Mouse (Mus musculus): ENCODE results near the gene Usp21.
"Not testable (repeated sequence)": the region's sequence is repeated elsewhere in the genome, so short reads cannot be mapped to it uniquely, and the experiment has no call there.

Gene Usp21

GRCm38 (mm10) chr1:171245353-171245752 is 42.4 kb downstream of the Usp21 start:
- DNase-seq (ENCODE audit: low spot score) = no peak

DNA sequence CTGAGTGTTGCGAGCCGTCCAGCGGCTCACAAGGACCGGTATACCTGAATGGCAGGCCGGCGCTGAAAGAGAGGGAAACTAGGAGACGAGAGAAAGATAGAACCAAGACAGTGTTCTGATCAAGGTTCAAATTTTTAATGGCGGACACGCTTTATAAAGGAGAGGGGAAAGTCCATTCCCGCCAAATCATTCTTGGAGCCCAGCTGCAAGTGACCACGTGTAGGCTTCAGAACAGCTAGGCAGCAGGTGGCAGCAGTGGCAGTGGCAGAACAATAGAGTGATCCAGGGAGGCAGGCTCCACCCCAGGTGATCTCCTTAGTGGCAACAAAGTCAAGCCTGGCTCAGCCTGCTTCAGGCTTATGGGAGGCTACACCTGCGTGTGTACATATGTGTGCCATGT is 45.8 kb downstream of the Usp21 start:
- DNase-seq (ENCODE audit: low spot score) = not testable (repeated sequence)

DNA sequence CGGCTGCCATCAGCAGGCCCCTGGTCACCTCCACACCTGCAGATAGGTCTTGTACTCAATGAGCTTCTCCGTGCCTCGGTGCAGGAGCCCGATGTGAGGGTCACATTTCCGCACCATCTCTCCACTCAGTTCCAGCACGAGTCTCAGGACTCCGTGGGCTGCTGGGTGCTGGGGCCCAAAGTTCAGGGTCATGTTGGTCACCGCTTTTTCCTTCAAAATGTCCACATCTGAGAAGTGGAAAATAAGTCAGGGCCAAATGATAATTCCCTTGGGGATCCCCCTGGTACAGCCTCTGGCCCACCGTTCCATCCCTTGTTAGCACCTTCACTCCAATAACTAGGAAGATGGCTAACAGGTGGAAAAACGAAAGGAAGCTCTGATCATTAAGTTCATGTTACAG is 46.9 kb downstream of the Usp21 start:
- DNase-seq (ENCODE audit: low spot score) = no peak

DNA sequence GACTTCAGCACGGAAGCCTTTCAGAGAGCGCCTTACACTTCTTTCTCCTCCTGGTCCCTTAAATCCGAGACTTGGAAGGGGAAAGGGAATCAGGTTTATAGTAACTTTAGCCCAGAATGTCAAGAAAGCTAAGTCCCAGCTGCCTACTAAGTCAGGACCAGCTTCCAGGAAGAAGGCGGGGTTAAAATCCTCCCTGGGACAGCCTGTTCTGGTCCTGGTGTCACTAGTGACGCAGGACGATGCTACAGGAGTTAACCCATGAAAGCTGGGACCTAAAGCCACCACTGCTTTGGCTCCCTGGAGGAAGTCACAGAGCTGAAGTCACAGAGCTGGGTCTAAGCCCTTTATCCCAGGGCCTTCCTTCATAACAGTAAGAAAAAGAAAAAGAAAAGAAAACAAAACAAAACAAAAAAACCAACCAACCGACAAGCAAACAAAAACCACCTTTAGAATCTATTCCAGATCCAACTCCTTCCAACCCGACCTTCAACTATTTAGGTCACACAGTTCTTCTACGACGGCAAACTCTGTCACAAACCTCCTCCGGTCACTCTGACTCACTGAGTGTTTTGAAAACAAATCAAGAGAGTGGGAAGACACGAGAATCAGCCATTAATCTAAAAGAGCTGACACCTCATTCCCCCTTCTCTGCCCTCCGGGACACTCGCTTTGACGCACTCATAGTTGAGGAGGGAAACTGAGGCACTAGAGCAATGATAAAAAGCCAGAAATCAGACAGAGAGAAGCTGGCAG is 47.6 kb downstream of the Usp21 start:
- DNase-seq (ENCODE audit: low spot score) = no peak

GRCm38 (mm10) chr1:171238463-171238862 is 49.3 kb downstream of the Usp21 start:
- no peak for DNase-seq (ENCODE audit: low spot score)

- DNase-seq (ENCODE audit: low spot score) = no peak
Measured at GRCm38 (mm10) chr1:171237438-171237837, 50.4 kb downstream of the Usp21 start.

DNA sequence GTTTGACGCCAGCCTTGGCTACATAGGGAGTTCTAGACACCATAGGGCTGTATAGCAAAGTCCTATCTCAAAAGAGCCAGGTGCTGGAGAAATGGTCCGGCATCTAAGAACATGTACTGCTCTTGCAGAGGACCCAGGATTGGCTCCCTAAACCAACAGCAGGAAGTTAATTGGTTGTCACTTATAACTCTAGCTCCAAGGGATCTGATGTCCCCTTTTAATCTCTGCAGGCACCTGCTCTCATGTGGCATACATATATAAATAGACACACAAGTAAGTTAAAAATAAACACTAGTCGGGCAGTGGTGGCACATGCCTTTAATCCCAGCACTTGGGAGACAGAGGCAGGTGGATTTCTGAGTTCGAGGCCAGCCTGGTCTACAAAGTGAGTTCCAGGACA is 52.0 kb downstream of the Usp21 start:
- DNase-seq (ENCODE audit: low spot score) = no peak

- DNase-seq (ENCODE audit: low spot score) = no peak
Measured at GRCm38 (mm10) chr1:171234538-171234937, 53.3 kb downstream of the Usp21 start.

DNA sequence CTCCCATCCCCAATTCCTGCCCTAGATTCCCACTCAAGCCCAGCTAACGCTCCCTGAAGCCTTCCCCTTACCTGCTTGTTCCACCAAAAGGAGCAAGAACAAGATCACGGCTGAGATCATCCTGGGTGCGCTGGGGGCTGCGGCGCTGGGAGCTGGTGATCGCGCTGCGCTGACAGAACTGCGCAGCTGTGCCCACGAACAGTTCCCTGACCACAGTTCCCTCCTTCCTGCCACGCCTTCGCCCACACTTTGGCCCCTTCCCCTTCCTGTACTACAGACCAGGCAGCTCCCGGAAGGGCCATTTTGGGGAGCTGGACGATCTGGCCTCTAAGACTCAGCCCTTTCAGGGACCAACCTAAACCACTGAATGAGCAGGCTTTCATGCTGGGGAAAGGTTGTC is 53.7 kb downstream of the Usp21 start, which contains the start of gene Fcer1g:
Gene Fcer1g, minus strand, starts transcription at position 240 of the 400 bp plus-strand sequence.
- DNase-seq (ENCODE audit: low spot score) = no peak

GRCm38 (mm10) chr1:171232800-171233730 is 54.7 kb downstream of the Usp21 start:
- DNase-seq (ENCODE audit: low spot score) = no peak

GRCm38 (mm10) chr1:171232348-171232747 is 55.4 kb downstream of the Usp21 start:
- no peak for DNase-seq (ENCODE audit: low spot score)
